11 mouse cellular contexts compared by ENCODE assay signal in the genomic region with DNA sequence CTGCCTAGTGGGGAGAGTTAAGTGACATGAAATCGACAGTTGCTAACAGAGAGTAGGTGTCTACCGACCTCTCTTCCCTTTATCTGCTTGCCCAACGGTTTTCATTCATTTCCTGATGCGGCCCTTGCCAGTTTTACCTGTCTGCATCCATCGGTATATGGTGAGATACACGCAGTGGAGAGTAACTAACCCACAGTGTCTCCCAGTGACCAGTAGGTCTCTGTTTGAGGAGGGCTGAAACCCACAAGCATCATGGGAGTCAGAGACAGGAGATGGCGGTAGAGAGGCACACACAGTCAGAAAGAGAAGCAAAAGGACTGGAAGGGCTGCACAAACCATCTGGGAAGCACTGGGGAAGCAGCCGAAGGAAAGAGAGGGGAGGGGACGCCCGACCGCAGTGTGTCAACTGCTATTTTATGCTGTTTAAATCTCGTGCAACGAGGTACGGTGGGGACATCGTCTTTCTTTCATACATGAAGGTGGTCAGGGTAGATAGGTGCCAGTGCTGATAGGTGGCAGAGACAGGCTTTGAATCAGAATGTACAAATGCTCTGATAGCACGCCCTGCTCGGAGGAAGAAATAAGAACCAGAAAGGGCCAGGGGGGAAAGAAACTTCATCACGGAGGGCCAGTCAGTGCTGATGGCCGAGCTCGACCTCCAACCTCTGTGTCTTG. TPM values are rescaled to one million over a fixed set of nuclear protein-coding genes. Genes with fewer than 3 reads are reported as not detected.
DNase-seq lines count a peak whose midpoint lies in the region; ATAC-seq and TF ChIP-seq lines count a peak whose summit lies in the region.
"Had no signal": no experiment of that assay in that cellular context is flagged by ENCODE, and none has a peak within 500 bp of the region (broad histone marks: within the 10 kb centered on the region; RNA-seq: fewer than 3 reads in every experiment).

No protein-coding gene starts in this region.

- H3K36me3 ChIP-seq in forebrain, postnatal 0 days (ENCODE audit: insufficient read depth): no peaks in the 10 kb centered on the region
- H3K36me3 ChIP-seq in forebrain, embryonic 13.5 days (ENCODE audit: poor library complexity, severe bottlenecking): no peaks in the 10 kb centered on the region
- H3K36me3 ChIP-seq in midbrain, postnatal 0 days (ENCODE audit: insufficient read depth, low read length): no peaks in the 10 kb centered on the region
- H3K36me3 ChIP-seq in midbrain, embryonic 14.5 days (ENCODE audit: control insufficient read depth, insufficient read depth, low read length): no peaks in the 10 kb centered on the region
- H3K36me3 ChIP-seq: limb, embryonic 12.5 days had no signal

- H3K27ac ChIP-seq in forebrain, postnatal 0 days (ENCODE audit: low read depth, low read length): no peak overlapping the region
- H3K27ac ChIP-seq in forebrain, embryonic 13.5 days: no peak overlapping the region
- no peak overlapping the region for H3K27ac ChIP-seq in midbrain, postnatal 0 days (ENCODE audit: low read depth, low read length)
- H3K27ac ChIP-seq in midbrain, embryonic 14.5 days (replicated peaks; ENCODE audit: low read depth, low read length): no peak overlapping the region
- no peak overlapping the region for H3K27ac ChIP-seq in gastrocnemius, adult 2 months
- H3K27ac ChIP-seq: limb, embryonic 12.5 days had no signal

- ATAC-seq in forebrain, postnatal 0 days: no peak
- no peak for ATAC-seq in forebrain, embryonic 13.5 days
- no peak for ATAC-seq in midbrain, postnatal 0 days (ENCODE audit: low FRiP score)
- no peak for ATAC-seq in midbrain, embryonic 14.5 days (ENCODE audit: low FRiP score, low TSS enrichment)

- H3K27me3 ChIP-seq in forebrain, postnatal 0 days (ENCODE audit: insufficient read depth, low read length): no peaks in the 10 kb centered on the region
- H3K27me3 ChIP-seq in forebrain, embryonic 13.5 days: no peaks in the 10 kb centered on the region
- no peaks in the 10 kb centered on the region for H3K27me3 ChIP-seq in midbrain, postnatal 0 days (ENCODE audit: insufficient read depth, low read length)
- H3K27me3 ChIP-seq in midbrain, embryonic 14.5 days (ENCODE audit: control insufficient read depth, insufficient read depth, low read length): no peaks in the 10 kb centered on the region
- H3K27me3 ChIP-seq: limb, embryonic 12.5 days had no signal

- H3K9ac ChIP-seq in forebrain, postnatal 0 days: no peak overlapping the region
- H3K9ac ChIP-seq in forebrain, embryonic 13.5 days: no peak overlapping the region
- H3K9ac ChIP-seq in midbrain, postnatal 0 days (replicated peaks; ENCODE audit: low read length, poor library complexity, severe bottlenecking): no peak overlapping the region
- H3K9ac ChIP-seq in midbrain, embryonic 14.5 days (replicated peaks; ENCODE audit: low read length): no peak overlapping the region
- H3K9ac ChIP-seq: limb, embryonic 12.5 days had no signal

- no peak overlapping the region for H3K4me2 ChIP-seq in forebrain, postnatal 0 days (ENCODE audit: low read depth)
- H3K4me2 ChIP-seq in forebrain, embryonic 13.5 days: no peak overlapping the region
- H3K4me2 ChIP-seq in midbrain, postnatal 0 days (ENCODE audit: low read depth, low read length, poor library complexity, severe bottlenecking): no peak overlapping the region
- no peak overlapping the region for H3K4me2 ChIP-seq in midbrain, embryonic 14.5 days (ENCODE audit: low read length)
- H3K4me2 ChIP-seq: limb, embryonic 12.5 days had no signal

- DNase-seq in forebrain, postnatal 0 days: no peak
- no peak for DNase-seq in midbrain, postnatal 0 days (ENCODE audit: low spot score)
- DNase-seq in midbrain, embryonic 14.5 days: no peak
- DNase-seq in layer of hippocampus, postnatal 25 days (ENCODE audit: extremely low spot score in 1 of 2, low spot score in 1 of 2): peak; percentile 13 to 19
- DNase-seq in thymus, postnatal 25 days: peak; percentile 73
- no peak for DNase-seq in urinary bladder, postnatal 25 days (ENCODE audit: low spot score)
- DNase-seq in gastrocnemius, adult 2 months: no peak
- DNase-seq: adrenal gland, postnatal 25 days; heart, postnatal 14 days had no signal

- 86% methylated on average over 20 of the region's 20 CpGs for WGBS in forebrain, postnatal 0 days
- 82% methylated on average over 20 of the region's 20 CpGs for WGBS in forebrain, embryonic 13.5 days
- WGBS in midbrain, postnatal 0 days: 85% methylated on average over 20 of the region's 20 CpGs
- WGBS in midbrain, embryonic 14.5 days: 82% methylated on average over 20 of the region's 20 CpGs

- H3K4me3 ChIP-seq in forebrain, postnatal 0 days (ENCODE audit: low read depth, low read length): no peak overlapping the region
- H3K4me3 ChIP-seq in forebrain, embryonic 13.5 days: no peak overlapping the region
- H3K4me3 ChIP-seq in midbrain, postnatal 0 days (ENCODE audit: low read depth, low read length): no peak overlapping the region
- no peak overlapping the region for H3K4me3 ChIP-seq in midbrain, embryonic 14.5 days (replicated peaks; ENCODE audit: low read depth, low read length)
- H3K4me3 ChIP-seq in gastrocnemius, adult 2 months: no peak overlapping the region
- H3K4me3 ChIP-seq: limb, embryonic 12.5 days had no signal

- peak; percentile 19; the same call in 1 of the 2 replicates for TF ChIP-seq CTCF in forebrain, postnatal 0 days (IDR thresholded peaks at IDR 0.05; ENCODE audit: low read depth)
- peak; percentile 36 for TF ChIP-seq CTCF in midbrain, postnatal 0 days (IDR thresholded peaks at IDR 0.05)
- TF ChIP-seq CTCF in gastrocnemius, adult 2 months (IDR thresholded peaks at IDR 0.05): no peak

- H3K4me1 ChIP-seq in forebrain, postnatal 0 days (ENCODE audit: insufficient read depth): no peaks in the 10 kb centered on the region
- H3K4me1 ChIP-seq in forebrain, embryonic 13.5 days: no peaks in the 10 kb centered on the region
- no peaks in the 10 kb centered on the region for H3K4me1 ChIP-seq in midbrain, postnatal 0 days (ENCODE audit: insufficient read depth, low read length)
- no peaks in the 10 kb centered on the region for H3K4me1 ChIP-seq in midbrain, embryonic 14.5 days (ENCODE audit: control insufficient read depth, insufficient read depth, low read length)
- H3K4me1 ChIP-seq: limb, embryonic 12.5 days had no signal

- intact Hi-C loops in gastrocnemius, adult 2 months (cut with DNase I): loop anchor here (5.0 kb wide), 1 partner anchor 69 kb away; no protein-coding TSS in a partner anchor

- H3K9me3 ChIP-seq in forebrain, postnatal 0 days (ENCODE audit: low read length): no peaks in the 10 kb centered on the region
- no peaks in the 10 kb centered on the region for H3K9me3 ChIP-seq in forebrain, embryonic 13.5 days (replicated peaks)
- H3K9me3 ChIP-seq in midbrain, postnatal 0 days (ENCODE audit: low read length): no peaks in the 10 kb centered on the region
- no peaks in the 10 kb centered on the region for H3K9me3 ChIP-seq in midbrain, embryonic 14.5 days (ENCODE audit: control insufficient read depth, low read length)

RNA-seq across cellular contexts. Expression of a gene that starts 23.8 kb away (rescaled TPM):
- under 0.01 and 0.05 TPM in 2 replicates for total RNA-seq in forebrain, postnatal 0 days (2014; rRNA removed)
- polyA plus RNA-seq in forebrain, postnatal 0 days (2015; fragmentation: Nextera tagmentation; extraction: Ambion mirVana): 0.17 TPM in 1 of 2 replicates, not detected in the other
- polyA plus RNA-seq in forebrain, embryonic 13.5 days (2015; fragmentation: Nextera tagmentation; extraction: Ambion mirVana): not detected in 2 replicates
- total RNA-seq in midbrain, postnatal 0 days (2014; rRNA removed): under 0.01 TPM in 2 replicates
- 0.01 and 0.33 TPM in 2 replicates for polyA plus RNA-seq in midbrain, postnatal 0 days (2015; fragmentation: Nextera tagmentation; extraction: Ambion mirVana)
- 0.01 TPM in 1 of 2 replicates, not detected in the other for polyA plus RNA-seq in midbrain, embryonic 14.5 days (2014; fragmentation: Nextera tagmentation; extraction: Ambion mirVana)
- total RNA-seq in layer of hippocampus, postnatal 25 days (2021): under 1 TPM; 0.22 to 0.85 TPM
- not detected for total RNA-seq in gastrocnemius, adult 2 months (2021)
- polyA plus RNA-seq: limb, embryonic 12.5 days had no signal

RNA-seq across cellular contexts. Expression of a gene that starts 53.9 kb away (rescaled TPM):
- 1.2 and 1.9 TPM in 2 replicates for total RNA-seq in forebrain, postnatal 0 days (2014; rRNA removed)
- polyA plus RNA-seq in forebrain, postnatal 0 days (2015; fragmentation: Nextera tagmentation; extraction: Ambion mirVana): 0.47 and 0.71 TPM in 2 replicates
- 0.43 and 0.89 TPM in 2 replicates for polyA plus RNA-seq in forebrain, embryonic 13.5 days (2015; fragmentation: Nextera tagmentation; extraction: Ambion mirVana)
- 1.5 and 1.7 TPM in 2 replicates for total RNA-seq in midbrain, postnatal 0 days (2014; rRNA removed)
- 0.62 and 0.83 TPM in 2 replicates for polyA plus RNA-seq in midbrain, postnatal 0 days (2015; fragmentation: Nextera tagmentation; extraction: Ambion mirVana)
- 0.23 and 0.28 TPM in 2 replicates for polyA plus RNA-seq in midbrain, embryonic 14.5 days (2014; fragmentation: Nextera tagmentation; extraction: Ambion mirVana)
- 1 to 10 TPM; 1.1 to 1.8 TPM for total RNA-seq in layer of hippocampus, postnatal 25 days (2021)
- 1 to 10 TPM in 1 of 2 experiments, under 1 TPM in 1; 0.54 to 1.3 TPM for total RNA-seq in gastrocnemius, adult 2 months (2021)

Comparison
In these comparisons a context has a peak if more than half of its experiments do, and no peak if none do; other contexts are left out.
1. DNase-seq: peak in layer of hippocampus, postnatal 25 days (2 of 2) and thymus, postnatal 25 days (single experiment); none in forebrain, postnatal 0 days (single experiment), midbrain, postnatal 0 days (single experiment), midbrain, embryonic 14.5 days (single experiment), urinary bladder, postnatal 25 days (single experiment) and gastrocnemius, adult 2 months (single experiment).